Mouse (Mus musculus) kidney, embryonic 16.5 days (tissue): ENCODE measurements at regions not wholly inside any gene's neighbourhood (a gene's known extent, or its start where the extent isn't known, plus 50 kb on each side); places are given as distances from the start of the nearest gene placed in this dataset.

Experiments
- ATAC-seq: fragments of 200-750 bp; cut with Nextera tagmentation; 2 replicates; pipeline ENCODE4 v1.8.0; 2017; ENCODE audit warnings: moderate TSS enrichment; ENCODE audit not compliant: low FRiP score, low TSS enrichment
- H3K27ac ChIP-seq: fragments of 300-500 bp; sonication (generic); 2 replicates; pipeline ENCODE4 v1.5.1; 2014; ENCODE audit warnings: low read length
- H3K27me3 ChIP-seq: fragments of 300-500 bp; sonication (generic); 2 replicates; pipeline ENCODE4 v1.6.1; 2014; ENCODE audit warnings: low read length, control low read depth, mixed read lengths; ENCODE audit not compliant: insufficient read depth
- H3K36me3 ChIP-seq: fragments of 300-500 bp; sonication (generic); 2 replicates; pipeline ENCODE4 v1.6.1; 2014; ENCODE audit warnings: low read length, control low read depth, mixed read lengths; ENCODE audit not compliant: insufficient read depth
- H3K4me1 ChIP-seq: fragments of 300-500 bp; sonication (generic); 2 replicates; pipeline ENCODE4 v1.6.1; 2014; ENCODE audit warnings: low read length, control low read depth, mixed read lengths; ENCODE audit not compliant: insufficient read depth
- H3K4me2 ChIP-seq: fragments of 300-500 bp; sonication (generic); replicated peaks from 2 replicates; pipeline ENCODE4 v1.6.1; 2014; ENCODE audit warnings: low read depth, low read length
- H3K4me3 ChIP-seq: fragments of 300-500 bp; sonication (generic); 2 replicates; pipeline ENCODE4 v1.5.1; 2014; ENCODE audit warnings: mild to moderate bottlenecking, low read length
- H3K9ac ChIP-seq: fragments of 300-500 bp; sonication (generic); replicated peaks from 2 replicates; pipeline ENCODE4 v1.6.1; 2014; ENCODE audit warnings: low read length
- H3K9me3 ChIP-seq: fragments of 300-500 bp; sonication (generic); 2 replicates; pipeline ENCODE4 v1.6.1; 2016; ENCODE audit warnings: low read length, control low read depth
- WGBS: fragments of 180-500 bp; shearing (Covaris S2); extraction: QIAGEN DNeasy Blood & Tissue Kit; methylation state at CpG from one replicate; pipeline ENCODE4 v1.1.7; 2014; 5-methylcytosine and 5-hydroxymethylcytosine counted together

DNA sequence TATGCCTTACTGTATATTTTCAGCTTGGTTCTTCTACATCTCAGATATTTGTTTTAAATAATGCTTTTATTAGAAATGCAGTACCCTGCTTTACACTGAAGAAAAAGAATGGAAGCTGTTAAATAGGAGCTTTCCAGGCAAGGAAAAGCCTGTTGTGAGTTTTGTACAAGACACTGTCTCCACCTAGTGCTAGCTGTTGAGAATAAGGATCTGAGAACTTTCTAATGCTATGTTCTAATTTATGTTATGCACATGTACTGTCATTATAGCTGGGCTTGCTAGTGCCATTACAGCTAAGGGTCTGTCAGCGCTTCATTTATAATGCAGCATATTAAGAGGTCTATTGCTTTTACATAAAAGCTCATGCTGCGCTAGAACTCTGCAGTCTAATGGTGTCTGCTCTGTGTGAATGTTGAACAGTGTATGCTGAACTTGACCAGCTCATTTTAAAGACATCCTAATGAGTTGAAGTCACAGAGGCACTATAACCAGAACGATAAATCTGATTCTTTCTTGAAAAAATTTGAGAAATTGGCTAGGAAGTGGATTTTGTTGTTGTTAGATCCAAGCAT, 315.4 kb upstream of the Dnajc24 start:
- Histone ChIP-seq H3K9ac (no peak overlapping the region), H3K27ac (no peak overlapping the region), H3K4me2 (no peak overlapping the region), H3K27me3 (no peaks in the 10 kb centered on the region), H3K4me1 (no peaks in the 10 kb centered on the region), H3K4me3 (no peak overlapping the region), H3K36me3 (no peaks in the 10 kb centered on the region), H3K9me3 (no peaks in the 10 kb centered on the region)
- WGBS = 84% methylated on average over 3 of the region's 3 CpGs
- no peak for ATAC-seq

DNA sequence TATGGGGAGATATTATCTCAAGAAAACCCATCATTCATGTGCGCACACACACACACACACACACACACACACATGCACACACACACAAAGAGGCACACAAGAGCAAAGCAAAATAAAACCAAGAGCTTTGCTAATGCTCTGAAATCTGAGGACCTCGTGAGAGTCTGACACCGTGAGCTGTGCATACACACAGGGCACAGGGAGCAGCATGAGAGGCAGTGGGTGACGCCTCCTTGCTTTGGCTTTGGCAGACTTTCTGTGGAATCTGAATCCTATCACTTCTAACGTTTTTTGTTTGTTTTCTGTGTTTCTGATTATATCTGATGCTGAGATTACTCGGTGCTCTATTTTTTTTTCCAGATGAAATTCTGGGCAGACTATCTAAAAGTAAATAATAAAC, 343.4 kb upstream of the Dnajc24 start:
- no peak overlapping the region for H3K27ac ChIP-seq
- no peaks in the 10 kb centered on the region for H3K4me1 ChIP-seq
- H3K4me3 ChIP-seq = no peak overlapping the region
- no peaks in the 10 kb centered on the region for H3K36me3 ChIP-seq
- no peak overlapping the region for H3K4me2 ChIP-seq
- H3K9me3 ChIP-seq = no peaks in the 10 kb centered on the region
- ATAC-seq = no peak
- no peaks in the 10 kb centered on the region for H3K27me3 ChIP-seq
- 53% methylated on average over 6 of the region's 6 CpGs for WGBS
- H3K9ac ChIP-seq = no peak overlapping the region

- no peaks in the 10 kb centered on the region for H3K27me3 ChIP-seq
- H3K4me1 ChIP-seq = no peaks in the 10 kb centered on the region
- ATAC-seq = no peak
- H3K9ac ChIP-seq = no peak overlapping the region
- no peak overlapping the region for H3K27ac ChIP-seq
- no peak overlapping the region for H3K4me3 ChIP-seq
- no peaks in the 10 kb centered on the region for H3K36me3 ChIP-seq
- H3K4me2 ChIP-seq = no peak overlapping the region
- no peaks in the 10 kb centered on the region for H3K9me3 ChIP-seq
- WGBS = 68% methylated on average over 7 of the region's 7 CpGs
Measured at GRCm38 (mm10) chr2:106347249-106347648, 343.9 kb upstream of the Dnajc24 start.

- Histone ChIP-seq H3K27me3 (no peaks in the 10 kb centered on the region), H3K36me3 (no peaks in the 10 kb centered on the region), H3K4me2 (no peak overlapping the region), H3K9ac (no peak overlapping the region), H3K4me1 (0 out of 2 replicates have a peak, but pooled peaks cover 3% of the 10 kb centered on the region), H3K4me3 (no peak overlapping the region), H3K27ac (no peak overlapping the region), H3K9me3 (no peaks in the 10 kb centered on the region)
- peak; percentile 69; the same call in 1 of the 2 replicates for ATAC-seq
- WGBS = 67% methylated on average over 3 of the region's 3 CpGs
Measured at GRCm38 (mm10) chr2:106355565-106355964, 337.5 kb upstream of the Mpped2 start.

DNA sequence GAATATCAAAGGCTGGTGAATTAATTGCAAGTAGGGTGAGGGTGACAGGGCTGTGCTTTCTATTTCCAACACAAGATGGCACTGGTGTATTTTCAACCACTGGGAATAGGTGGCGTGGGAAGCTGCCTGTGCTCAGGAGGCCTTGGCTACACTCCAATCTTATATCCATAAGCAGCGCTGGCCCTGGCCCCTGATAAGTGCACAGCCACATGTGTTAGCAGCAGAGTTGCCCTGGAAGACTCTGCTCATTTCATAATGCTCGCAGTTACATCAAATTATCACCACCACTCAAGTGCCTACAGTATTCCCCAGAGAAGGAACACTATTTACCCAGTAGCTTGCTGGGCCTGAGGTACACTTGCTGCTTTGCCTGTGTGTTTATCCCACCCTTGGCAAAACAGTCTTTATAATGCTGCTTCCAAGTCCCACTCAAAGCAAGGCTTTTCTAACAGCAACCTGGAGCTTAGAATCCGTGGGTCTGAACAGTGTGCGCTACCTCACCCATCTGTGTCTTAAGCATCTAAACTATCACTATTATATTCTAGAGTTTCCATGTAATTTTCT, 337.0 kb upstream of the Mpped2 start:
- no peaks in the 10 kb centered on the region for H3K9me3 ChIP-seq
- 45% methylated on average over 5 of the region's 5 CpGs for WGBS
- no peak overlapping the region for H3K9ac ChIP-seq
- H3K27me3 ChIP-seq = no peaks in the 10 kb centered on the region
- 0 out of 2 replicates have a peak, but pooled peaks cover 3% of the 10 kb centered on the region for H3K4me1 ChIP-seq
- ATAC-seq = peak; percentile 95
- H3K36me3 ChIP-seq = no peaks in the 10 kb centered on the region
- no peak overlapping the region for H3K4me3 ChIP-seq
- H3K27ac ChIP-seq = no peak overlapping the region
- no peak overlapping the region for H3K4me2 ChIP-seq

GRCm38 (mm10) chr2:106368641-106369040, 324.4 kb upstream of the Mpped2 start:
- 79% methylated on average over 5 of the region's 5 CpGs for WGBS
- no peak for ATAC-seq

DNA sequence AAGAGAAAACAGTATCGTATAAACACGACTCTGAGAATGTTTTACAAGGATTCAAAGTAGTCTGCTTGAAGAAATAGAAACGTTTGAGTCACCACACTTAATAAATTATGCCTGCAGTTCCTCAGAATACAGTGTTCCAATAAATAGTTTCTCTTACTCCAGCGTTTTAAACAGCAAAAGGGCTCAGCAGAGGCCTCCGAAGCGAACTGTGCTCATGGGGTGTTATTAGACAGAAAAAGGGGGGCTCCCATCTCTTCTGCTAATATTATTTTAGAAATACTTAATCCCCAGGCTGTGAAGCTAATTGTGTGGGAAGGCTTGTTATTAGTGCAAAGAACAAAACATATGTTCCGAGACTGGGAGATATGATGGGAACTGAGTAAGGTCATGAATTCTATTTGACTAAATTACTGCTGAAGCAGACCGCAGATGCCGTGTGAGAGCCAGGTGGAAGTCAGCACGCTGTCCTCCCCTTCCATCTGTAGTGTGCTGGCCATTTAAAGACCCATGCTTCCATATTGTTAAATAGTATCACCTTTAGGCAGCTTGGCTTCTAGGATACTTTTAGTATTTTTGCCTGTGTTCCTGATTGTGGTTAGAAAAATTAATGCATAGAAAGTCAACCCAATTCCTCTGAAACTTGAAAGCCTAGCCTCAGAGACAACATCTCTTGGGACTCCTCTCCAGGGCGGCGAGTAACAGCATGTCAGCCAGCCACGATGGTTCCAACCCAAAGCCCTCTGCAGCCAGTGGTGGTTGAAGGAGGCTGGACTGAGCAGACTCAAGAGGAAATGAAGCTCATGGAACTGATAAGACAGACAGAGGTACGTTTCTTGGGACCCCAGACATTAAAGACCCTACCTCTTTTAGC, 309.4 kb upstream of the Mpped2 start:
- H3K27ac ChIP-seq = no peak overlapping the region
- WGBS = 62% methylated on average over 14 of the region's 14 CpGs
- ATAC-seq = no peak

More at GRCm38 (mm10) chr2:106368641-106369040, 324.4 kb upstream of the Mpped2 start:
- Histone ChIP-seq H3K27ac (no peak overlapping the region), H3K9me3 (no peaks in the 10 kb centered on the region), H3K4me2 (no peak overlapping the region), H3K27me3 (no peaks in the 10 kb centered on the region), H3K4me1 (no peaks in the 10 kb centered on the region), H3K36me3 (no peaks in the 10 kb centered on the region), H3K4me3 (no peak overlapping the region), H3K9ac (no peak overlapping the region)

DNA sequence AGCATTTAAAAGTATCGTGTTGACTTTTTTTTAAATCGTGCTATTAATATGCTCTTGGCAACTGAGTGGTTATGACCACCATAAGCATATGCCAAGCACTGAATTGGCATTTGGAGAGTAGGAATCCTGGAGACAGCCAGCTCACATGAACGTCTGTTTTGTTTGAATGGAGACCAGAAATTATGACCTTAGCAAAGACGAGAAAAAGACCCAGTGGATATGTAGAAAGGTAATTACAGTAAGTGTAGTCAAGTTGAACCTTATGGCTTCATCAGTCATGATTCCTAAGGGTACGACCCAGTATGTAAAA, 308.8 kb upstream of the Mpped2 start:
- Histone ChIP-seq H3K9me3 (no peaks in the 10 kb centered on the region), H3K4me2 (no peak overlapping the region), H3K36me3 (no peaks in the 10 kb centered on the region), H3K9ac (no peak overlapping the region), H3K4me3 (no peak overlapping the region), H3K27ac (no peak overlapping the region), H3K27me3 (no peaks in the 10 kb centered on the region), H3K4me1 (no peaks in the 10 kb centered on the region)
- ATAC-seq = no peak
- WGBS = 87% methylated on average over 5 of the region's 5 CpGs

More for the DNA sequence above, 309.4 kb upstream of the Mpped2 start:
- H3K9ac ChIP-seq = no peak overlapping the region
- no peak overlapping the region for H3K4me2 ChIP-seq
- no peaks in the 10 kb centered on the region for H3K27me3 ChIP-seq
- no peaks in the 10 kb centered on the region for H3K9me3 ChIP-seq
- H3K4me3 ChIP-seq = no peak overlapping the region
- H3K36me3 ChIP-seq = no peaks in the 10 kb centered on the region
- H3K4me1 ChIP-seq = no peaks in the 10 kb centered on the region

- Histone ChIP-seq H3K36me3 (no peaks in the 10 kb centered on the region), H3K4me2 (no peak overlapping the region), H3K4me1 (no peaks in the 10 kb centered on the region), H3K27ac (no peak overlapping the region), H3K9me3 (no peaks in the 10 kb centered on the region), H3K27me3 (no peaks in the 10 kb centered on the region), H3K9ac (no peak overlapping the region), H3K4me3 (no peak overlapping the region)
- WGBS = 84% methylated on average over 3 of the region's 3 CpGs
- ATAC-seq = no peak
Measured at GRCm38 (mm10) chr2:106384842-106385241, 308.2 kb upstream of the Mpped2 start.

DNA sequence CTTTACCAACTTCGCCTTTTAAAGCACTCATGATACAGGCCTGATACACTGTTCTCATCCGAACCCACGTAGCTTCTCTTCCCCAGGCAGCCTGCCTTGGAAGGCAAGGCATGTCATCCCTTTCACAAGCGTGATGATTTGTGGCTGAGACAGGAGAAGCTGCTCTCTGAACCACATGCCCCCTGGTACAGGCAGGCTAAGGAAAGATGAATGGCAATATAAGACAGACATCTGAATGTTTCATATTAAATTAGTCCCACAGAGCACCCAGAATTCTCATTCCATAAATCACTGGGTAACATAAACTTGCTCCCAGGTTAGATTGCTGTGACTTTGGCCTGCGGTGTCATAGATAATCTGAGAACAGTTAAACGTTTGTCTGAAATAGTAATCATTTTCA, 280.9 kb upstream of the Mpped2 start:
- no peak for ATAC-seq
- no peaks in the 10 kb centered on the region for H3K9me3 ChIP-seq
- no peak overlapping the region for H3K4me3 ChIP-seq
- H3K4me1 ChIP-seq = no peaks in the 10 kb centered on the region
- no peaks in the 10 kb centered on the region for H3K27me3 ChIP-seq
- H3K36me3 ChIP-seq = no peaks in the 10 kb centered on the region
- WGBS = 46% methylated on average over 6 of the region's 6 CpGs
- H3K9ac ChIP-seq = no peak overlapping the region
- H3K4me2 ChIP-seq = no peak overlapping the region
- no peak overlapping the region for H3K27ac ChIP-seq
